Mouse (Mus musculus) erythroblast, embryonic 14.5 days (primary cell): ENCODE data around the gene Ppp1ca. TPM values are rescaled to one million over a fixed set of nuclear protein-coding genes. Genes with fewer than 3 reads are reported as not detected.

ENCODE experiments used
- H3K27me3 ChIP-seq: 2 replicates; pipeline ENCODE4 v1.6.1; 2012; ENCODE audit warnings: inconsistent platforms; ENCODE audit not compliant: control insufficient read depth
- H3K36me3 ChIP-seq: 2 replicates; pipeline ENCODE4 v1.6.1; 2012; ENCODE audit warnings: mild to moderate bottlenecking, inconsistent platforms; ENCODE audit not compliant: control insufficient read depth
- H3K4me1 ChIP-seq: 2 replicates; pipeline ENCODE4 v1.6.1; 2012; ENCODE audit warnings: inconsistent platforms; ENCODE audit not compliant: control insufficient read depth
- H3K4me3 ChIP-seq: replicated peaks from 2 replicates; pipeline ENCODE3; 2012; ENCODE audit warnings: moderate library complexity, mild to moderate bottlenecking, inconsistent platforms
- H3K9me3 ChIP-seq: 2 replicates; pipeline ENCODE4 v1.6.1; 2012; ENCODE audit warnings: low read length, inconsistent platforms, mixed read lengths; ENCODE audit not compliant: control insufficient read depth
- GATA1 ChIP-seq: IDR thresholded peaks from 2 replicates; pipeline ENCODE4 v1.6.1; 2012; ENCODE audit warnings: low read length, inconsistent platforms, mixed read lengths
- TAL1 ChIP-seq: IDR thresholded peaks from 3 replicates; pipeline ENCODE4 v1.6.1; 2012; ENCODE audit warnings: low read length, inconsistent platforms, mixed read lengths
- polyA plus RNA-seq: library from polyadenylated mRNA; stranded (reverse); fragments of >175 nt; gene quantifications from 2 replicates; pipeline ENCODE4 v1.2.3, GENCODE M21; 2012

The Ppp1ca gene
- 42.7 and 52.0 TPM in 2 replicates for polyA plus RNA-seq

DNA sequence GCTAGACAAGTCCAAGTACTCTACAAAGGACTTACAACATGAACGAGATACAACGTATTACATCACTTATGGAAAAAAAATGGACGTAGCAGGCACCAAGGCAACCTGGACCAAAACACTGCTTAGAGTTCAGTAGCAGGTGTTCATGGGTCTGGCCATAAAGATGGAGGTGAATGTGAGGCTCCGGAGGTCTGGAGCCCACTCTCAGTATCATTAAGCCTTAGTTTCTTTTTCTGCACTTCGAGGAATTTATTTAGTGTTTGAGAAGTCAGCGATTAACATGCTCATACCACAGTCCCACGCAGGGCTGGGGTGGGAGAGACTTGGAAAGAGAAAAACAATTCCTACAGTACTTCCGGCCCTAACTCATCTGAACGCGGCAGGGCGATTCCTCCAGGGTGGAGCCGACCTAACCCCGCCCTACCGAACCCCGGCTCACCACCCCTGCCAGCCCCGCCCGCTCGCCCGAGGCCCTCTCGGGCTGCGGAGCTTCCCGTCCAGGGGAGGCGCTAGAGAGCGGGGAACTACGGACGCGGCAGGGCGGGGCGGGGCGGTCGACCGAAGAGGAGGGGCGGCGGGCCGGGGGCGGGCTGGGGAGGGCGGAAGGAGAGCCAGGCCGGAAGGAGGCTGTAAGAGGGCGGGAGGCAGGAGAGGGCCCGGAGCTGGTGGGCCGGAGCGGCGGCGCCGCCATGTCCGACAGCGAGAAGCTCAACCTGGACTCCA lies at the start of gene Ppp1ca:
TSS of gene Ppp1ca (plus strand) at position 538 of the 723 bp plus-strand sequence.
- TF ChIP-seq TAL1 (no peak), GATA1 (no peak)
- H3K4me1 ChIP-seq: peaks cover 49% of the 10 kb centered on the region

GRCm38 (mm10) chr19:4142416-4143173 lies 49.3 kb upstream of the Ppp1ca start:
- H3K4me3 ChIP-seq: no peak overlapping the region
- peaks cover 11% of the 10 kb centered on the region for H3K4me1 ChIP-seq
- H3K9me3 ChIP-seq: peaks cover 6% of the 10 kb centered on the region
- peaks cover 22% of the 10 kb centered on the region for H3K27me3 ChIP-seq
- no peaks in the 10 kb centered on the region for H3K36me3 ChIP-seq
- TF ChIP-seq GATA1: no peak
- TF ChIP-seq TAL1: no peak

More for the DNA sequence above, at the start of gene Ppp1ca:
- H3K36me3 ChIP-seq: peaks cover 38% of the 10 kb centered on the region
- no peaks in the 10 kb centered on the region for H3K9me3 ChIP-seq
- H3K27me3 ChIP-seq: no peaks in the 10 kb centered on the region
- peak within 1 kb of the TSS; percentile 86 for H3K4me3 ChIP-seq

DNA sequence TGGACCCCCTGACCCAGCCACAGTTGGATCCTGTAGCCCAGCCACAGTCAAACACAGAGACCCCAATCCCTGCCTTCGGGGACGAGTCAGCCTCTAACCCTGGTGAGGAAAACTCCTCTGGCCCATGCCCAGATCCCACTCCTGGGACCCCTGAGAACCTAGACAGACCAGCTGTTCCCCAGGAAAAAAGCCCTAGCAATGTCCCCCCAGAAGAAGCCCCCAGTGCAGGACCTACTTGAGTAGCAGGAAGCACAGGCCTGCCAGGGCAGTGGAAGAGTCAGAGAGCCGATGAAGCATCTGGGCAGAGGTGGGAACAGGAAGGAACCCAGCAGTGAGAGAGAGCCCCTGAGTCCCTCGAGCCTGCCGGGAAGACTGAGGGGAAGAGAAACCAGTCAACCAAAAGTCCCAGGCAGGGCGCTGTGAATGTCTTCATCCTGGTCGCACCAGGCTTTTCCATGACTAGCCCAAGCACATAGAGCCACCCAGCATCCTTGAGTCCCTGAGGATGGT lies 48.1 kb upstream of the Ppp1ca start, which contains the start of gene Cabp4:
TSS of gene Cabp4 (minus strand) at position 275 of the 510 bp plus-strand sequence.
- Histone ChIP-seq H3K36me3 (no peaks in the 10 kb centered on the region), H3K4me1 (peaks cover 21% of the 10 kb centered on the region), H3K9me3 (peaks cover 6% of the 10 kb centered on the region), H3K27me3 (peaks cover 18% of the 10 kb centered on the region), H3K4me3 (no peak within 1 kb of the TSS)
- TF ChIP-seq TAL1 (no peak), GATA1 (no peak)

GRCm38 (mm10) chr19:4144550-4145498 lies 47.0 kb upstream of the Ppp1ca start:
- H3K4me1 ChIP-seq: peaks cover 31% of the 10 kb centered on the region
- no peak overlapping the region for H3K4me3 ChIP-seq
- TF ChIP-seq TAL1: no peak
- TF ChIP-seq GATA1: no peak
- peaks cover 3% of the 10 kb centered on the region for H3K36me3 ChIP-seq
- H3K27me3 ChIP-seq: peaks cover 14% of the 10 kb centered on the region
- peaks cover 6% of the 10 kb centered on the region for H3K9me3 ChIP-seq

DNA sequence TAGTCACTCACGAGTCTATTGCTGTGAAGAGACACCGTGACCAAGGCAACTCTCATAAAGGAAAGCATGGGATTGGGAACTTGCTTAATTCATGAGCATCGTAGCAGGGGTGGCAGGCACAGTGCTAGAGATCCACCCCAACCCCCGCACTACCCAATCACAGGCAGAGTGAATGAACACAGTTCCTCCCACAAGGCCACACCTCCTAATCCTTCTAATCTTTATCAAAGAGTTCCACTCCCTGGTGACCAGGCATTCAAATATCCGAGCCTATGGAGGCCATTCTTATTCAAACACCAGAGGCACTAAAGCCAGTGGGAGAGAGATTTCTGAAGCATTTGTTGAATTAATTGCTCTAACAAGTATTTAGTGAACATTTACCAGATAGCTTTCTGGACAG lies 45.9 kb upstream of the Ppp1ca start:
- Histone ChIP-seq H3K4me3 (no peak overlapping the region), H3K27me3 (peaks cover 7% of the 10 kb centered on the region), H3K9me3 (peaks cover 6% of the 10 kb centered on the region), H3K36me3 (peaks cover 14% of the 10 kb centered on the region), H3K4me1 (peaks cover 39% of the 10 kb centered on the region)
- TF ChIP-seq TAL1 (no peak), GATA1 (no peak)

DNA sequence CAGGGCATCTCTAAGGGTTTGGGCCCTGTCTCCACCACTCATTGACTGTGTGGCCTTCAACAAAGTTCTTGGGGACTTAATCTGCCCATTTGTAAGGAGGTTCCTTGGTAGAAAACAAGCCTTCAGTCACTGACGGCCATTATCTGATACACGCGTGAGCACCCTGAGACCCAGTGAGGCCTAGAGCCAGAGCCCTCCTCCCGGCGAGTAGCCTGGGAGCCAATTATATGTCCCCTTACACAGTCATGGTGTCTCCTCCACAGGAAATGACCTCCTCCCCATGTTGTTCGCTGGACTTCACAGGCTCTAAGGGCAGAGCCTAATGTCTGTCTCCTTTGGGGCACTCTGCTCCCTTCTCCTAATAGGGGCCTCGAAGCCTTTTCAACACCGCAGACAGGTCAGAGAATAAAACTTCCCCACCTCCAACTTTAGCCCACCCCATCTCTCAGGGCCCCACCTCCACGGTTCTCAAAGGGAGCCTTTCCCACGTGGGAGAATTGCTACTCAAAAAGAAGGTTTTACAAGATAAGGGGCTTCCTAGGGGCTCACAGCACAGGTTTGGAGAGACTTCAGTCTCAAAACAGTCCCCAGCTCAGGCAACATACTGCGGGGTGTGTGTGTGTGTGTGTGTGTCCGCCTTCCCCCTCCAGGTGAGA lies 45.4 kb upstream of the Ppp1ca start:
- H3K27me3 ChIP-seq: peaks cover 5% of the 10 kb centered on the region
- H3K36me3 ChIP-seq: peaks cover 20% of the 10 kb centered on the region
- no peak overlapping the region for H3K4me3 ChIP-seq
- no peak for TF ChIP-seq TAL1
- TF ChIP-seq GATA1: no peak
- peaks cover 6% of the 10 kb centered on the region for H3K9me3 ChIP-seq
- peaks cover 39% of the 10 kb centered on the region for H3K4me1 ChIP-seq

DNA sequence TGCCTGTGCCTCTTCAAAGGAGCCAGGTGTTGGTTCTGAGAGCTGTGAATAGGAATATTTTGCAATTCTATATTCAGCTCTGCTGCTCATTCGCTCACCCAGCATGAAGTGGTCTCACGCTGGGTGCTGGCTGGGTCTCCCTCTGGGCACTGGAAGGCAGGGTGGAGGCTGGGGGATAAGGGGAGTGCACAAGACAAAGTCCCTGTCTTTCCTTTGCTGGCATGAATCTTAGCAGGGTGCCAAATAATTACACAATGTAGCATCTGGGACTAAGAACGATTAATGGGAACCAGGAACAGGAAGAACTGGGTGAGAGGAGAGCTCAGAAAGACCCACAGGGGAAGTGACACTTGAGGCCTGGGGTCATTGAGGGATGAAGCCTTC lies 44.9 kb upstream of the Ppp1ca start:
- no peak overlapping the region for H3K4me3 ChIP-seq
- H3K36me3 ChIP-seq: peaks cover 23% of the 10 kb centered on the region
- peaks cover 6% of the 10 kb centered on the region for H3K9me3 ChIP-seq
- TF ChIP-seq TAL1: no peak
- TF ChIP-seq GATA1: no peak
- H3K27me3 ChIP-seq: peaks cover 5% of the 10 kb centered on the region
- H3K4me1 ChIP-seq: peaks cover 41% of the 10 kb centered on the region

DNA sequence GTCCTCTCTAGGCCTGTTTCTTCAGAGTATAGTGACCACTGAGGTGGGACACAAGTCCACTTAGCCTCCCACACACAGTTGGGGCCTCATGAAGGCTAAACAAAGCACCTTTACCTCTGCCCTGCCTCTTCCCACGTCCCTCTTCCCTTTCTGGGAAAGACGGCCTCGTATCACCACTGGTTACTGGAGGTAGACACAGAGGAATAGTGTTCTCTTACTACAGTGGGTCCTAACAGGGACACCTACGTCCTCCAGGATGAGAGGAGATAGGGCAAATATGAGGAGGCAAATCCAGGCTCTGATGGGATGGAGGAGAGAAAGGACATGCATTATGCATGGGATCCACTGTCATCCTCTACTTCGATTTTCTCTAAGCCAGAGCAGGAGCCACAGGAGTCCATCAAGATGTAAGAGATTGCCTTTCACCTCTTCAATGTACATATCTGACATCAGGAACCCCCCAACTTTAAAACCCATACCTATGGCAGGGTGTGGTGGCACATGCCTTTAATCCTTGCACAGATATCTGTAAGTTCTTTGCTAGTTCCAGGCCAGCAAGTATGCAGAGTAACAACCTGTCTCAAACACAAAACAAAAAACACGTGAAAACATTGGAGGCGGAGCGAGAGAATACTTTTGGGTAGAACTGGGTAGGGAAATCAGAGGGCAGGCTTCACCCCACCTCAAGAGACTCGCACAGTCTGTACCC lies 43.9 kb upstream of the Ppp1ca start:
- TF ChIP-seq TAL1 (no peak), GATA1 (no peak)
- peaks cover 30% of the 10 kb centered on the region for H3K36me3 ChIP-seq
- H3K9me3 ChIP-seq: peaks cover 6% of the 10 kb centered on the region
- H3K27me3 ChIP-seq: peaks cover 1% of the 10 kb centered on the region; the same call in 1 of the 2 replicates
- H3K4me1 ChIP-seq: peaks cover 41% of the 10 kb centered on the region
- peak overlapping the region; percentile 79 for H3K4me3 ChIP-seq
